Mouse (Mus musculus): ENCODE measurements around the gene Usp44.

GRCm38 (mm10) chr10:93890565-93890964 lies 59.2 kb downstream of the Usp44 start:
- TF ChIP-seq GATA1 (IDR thresholded peaks at IDR 0.05; ENCODE audit: borderline replicate concordance, low read length) (no peak), CTCF (IDR thresholded peaks at IDR 0.05; ENCODE audit: low read depth, low read length) (no peak), TAL1 (conservative IDR thresholded peaks at IDR 0.05; ENCODE audit: low read depth, low read length) (no peak)
